Comparison of ENCODE assay signal across 10 mouse cellular contexts in genomic region chr4:82408463-82409404, GRCm38 (mm10).
DNase-seq lines count a peak whose midpoint lies in the region; ATAC-seq and TF ChIP-seq lines count a peak whose summit lies in the region.
"Had no signal": no experiment of that assay in that cellular context is flagged by ENCODE, and none has a peak within 500 bp of the region (broad histone marks: within the 10 kb centered on the region; RNA-seq: fewer than 3 reads in every experiment).

No protein-coding gene starts in this region.

- intact Hi-C loops in gastrocnemius, adult 2 months (cut with DNase I), result no loop called here

- H3K27me3 ChIP-seq in lung, postnatal 0 days (replicated peaks; ENCODE audit: insufficient read depth, low read length), result no peaks in the 10 kb centered on the region
- H3K27me3 ChIP-seq in hindbrain, postnatal 0 days (ENCODE audit: insufficient read depth, low read length), result no peaks in the 10 kb centered on the region

- DNase-seq in gastrocnemius, adult 2 months, result no peak
- DNase-seq in gastrocnemius, postnatal 4 days (ENCODE audit: low spot score in 2 of 2), result no peak
- DNase-seq in lung, postnatal 0 days (ENCODE audit: low spot score), result peak; percentile 45
- DNase-seq in lung, postnatal 25 days (ENCODE audit: low spot score), result no peak
- DNase-seq in hindbrain, postnatal 0 days (ENCODE audit: low spot score), result peak; percentile 70
- DNase-seq in telencephalon, adult 2 months (ENCODE audit: low read depth, low spot score), result peak; percentile 34
- DNase-seq in liver, result no peak

- TF ChIP-seq EP300 in lung, postnatal 0 days (IDR thresholded peaks at IDR 0.05), result no peak

- no peaks in the 10 kb centered on the region for H3K9me3 ChIP-seq in lung, postnatal 0 days (ENCODE audit: low read length)
- no peaks in the 10 kb centered on the region for H3K9me3 ChIP-seq in hindbrain, postnatal 0 days (ENCODE audit: low read length)

- H3K36me3 ChIP-seq in lung, postnatal 0 days (ENCODE audit: insufficient read depth, low read length), result no peaks in the 10 kb centered on the region
- no peaks in the 10 kb centered on the region for H3K36me3 ChIP-seq in hindbrain, postnatal 0 days (ENCODE audit: insufficient read depth, low read length)

- WGBS in lung, postnatal 0 days, result 55% methylated on average over 22 of the region's 22 CpGs
- 33% methylated on average over 22 of the region's 22 CpGs for WGBS in hindbrain, postnatal 0 days

- H3K4me1 ChIP-seq in lung, postnatal 0 days (ENCODE audit: insufficient read depth, low read depth, low read length), result peaks cover 22% of the 10 kb centered on the region
- peaks cover 29% of the 10 kb centered on the region for H3K4me1 ChIP-seq in hindbrain, postnatal 0 days (ENCODE audit: insufficient read depth, low read length)

- no peak overlapping the region for H3K9ac ChIP-seq in lung, postnatal 0 days (replicated peaks; ENCODE audit: low read depth)
- H3K9ac ChIP-seq in hindbrain, postnatal 0 days (replicated peaks; ENCODE audit: low read length), result no peak overlapping the region

- no peak for ATAC-seq in lung, postnatal 0 days
- ATAC-seq in hindbrain, postnatal 0 days, result no peak
- no peak for ATAC-seq in activated CD4-positive, CD25-positive, alpha-beta regulatory T cell, adult 4 months
- ATAC-seq: inflammation-experienced regulatory T-cells, adult 6 months had no signal

- TF ChIP-seq CTCF in gastrocnemius, adult 2 months (IDR thresholded peaks at IDR 0.05), result no peak
- no peak for TF ChIP-seq CTCF in lung, postnatal 0 days (IDR thresholded peaks at IDR 0.05)
- TF ChIP-seq CTCF in hindbrain, postnatal 0 days (IDR thresholded peaks at IDR 0.05; ENCODE audit: low read depth), result no peak

- peak overlapping the region; percentile 11; the same call in 1 of the 2 replicates for H3K4me3 ChIP-seq in gastrocnemius, adult 2 months
- H3K4me3 ChIP-seq in lung, postnatal 0 days (ENCODE audit: low read depth, low read length), result no peak overlapping the region
- H3K4me3 ChIP-seq in hindbrain, postnatal 0 days (ENCODE audit: low read length), result no peak overlapping the region
- H3K4me3 ChIP-seq: erythroblast, embryonic 14.5 days had no signal

- H3K4me2 ChIP-seq in lung, postnatal 0 days (replicated peaks; ENCODE audit: low read depth, low read length), result no peak overlapping the region
- peak overlapping the region; percentile 35 for H3K4me2 ChIP-seq in hindbrain, postnatal 0 days (ENCODE audit: low read depth, low read length)

- peak overlapping the region; percentile 57 for H3K27ac ChIP-seq in gastrocnemius, adult 2 months
- peak overlapping the region; percentile 39; the same call in 1 of the 2 replicates for H3K27ac ChIP-seq in lung, postnatal 0 days (ENCODE audit: low read length)
- 0 out of 2 replicates have a peak overlapping the region, but pooled peaks have one; percentile 49 for H3K27ac ChIP-seq in hindbrain, postnatal 0 days

Comparison
In these comparisons a context has a peak if more than half of its experiments do, and no peak if none do; other contexts are left out.
1. DNase-seq: peak in lung, postnatal 0 days (single experiment), hindbrain, postnatal 0 days (single experiment) and telencephalon, adult 2 months (single experiment); none in gastrocnemius, adult 2 months (single experiment), gastrocnemius, postnatal 4 days (0 of 2), lung, postnatal 25 days (single experiment) and liver (single experiment).
2. Peak in every context shown above with its lines, with median percentiles within 50 percentile points of each other: H3K27ac ChIP-seq.